Mouse (Mus musculus) stomach, embryonic 14.5 days (tissue): ENCODE data around the gene Ces1e. TPM values are rescaled to one million over a fixed set of nuclear protein-coding genes. Genes with fewer than 3 reads are reported as not detected.

Experiments
- ATAC-seq: fragments of 200-750 bp; cut with Nextera tagmentation; 2 replicates; pipeline ENCODE4 v1.8.0; 2017; ENCODE audit warnings: low read depth, moderate TSS enrichment; ENCODE audit not compliant: insufficient number of reproducible peaks, insufficient read depth, low FRiP score
- H3K27ac ChIP-seq: fragments of 300-500 bp; sonication (generic); 2 replicates; pipeline ENCODE4 v1.5.1; 2014; ENCODE audit warnings: mild to moderate bottlenecking, low read length, moderate library complexity, mixed read lengths
- H3K27me3 ChIP-seq: fragments of 300-500 bp; sonication (generic); 2 replicates; pipeline ENCODE4 v1.6.1; 2014; ENCODE audit warnings: low read length, control low read depth, mixed read lengths; ENCODE audit not compliant: control insufficient read depth, insufficient read depth
- H3K36me3 ChIP-seq: fragments of 300-500 bp; sonication (generic); 2 replicates; pipeline ENCODE4 v1.6.1; 2014; ENCODE audit warnings: mild to moderate bottlenecking, control low read depth, low read length, moderate library complexity, mixed read lengths; ENCODE audit not compliant: control insufficient read depth, insufficient read depth
- H3K4me1 ChIP-seq: fragments of 300-500 bp; sonication (generic); 2 replicates; pipeline ENCODE4 v1.6.1; 2014; ENCODE audit warnings: low read length, control low read depth, mixed read lengths; ENCODE audit not compliant: control insufficient read depth, insufficient read depth
- H3K4me2 ChIP-seq: fragments of 300-500 bp; sonication (generic); replicated peaks from 2 replicates; pipeline ENCODE4 v1.6.1; 2014; ENCODE audit warnings: low read depth, low read length, control low read depth
- H3K4me3 ChIP-seq: fragments of 300-500 bp; sonication (generic); 2 replicates; pipeline ENCODE4 v1.5.1; 2014; ENCODE audit warnings: low read depth, low read length, control low read depth
- H3K9ac ChIP-seq: fragments of 300-500 bp; sonication (generic); replicated peaks from 2 replicates; pipeline ENCODE4 v1.6.1; 2014; ENCODE audit warnings: low read depth, mild to moderate bottlenecking, control low read depth, low read length, moderate library complexity, mixed read lengths
- H3K9me3 ChIP-seq: fragments of 300-500 bp; sonication (generic); 2 replicates; pipeline ENCODE4 v1.6.1; 2016; ENCODE audit warnings: low read depth, low read length, control low read depth; ENCODE audit not compliant: control insufficient read depth
- WGBS: fragments of 180-500 bp; shearing (Covaris S2); extraction: QIAGEN DNeasy Blood & Tissue Kit; methylation state at CpG from one replicate; pipeline ENCODE4 v1.1.7; 2014; 5-methylcytosine and 5-hydroxymethylcytosine counted together
- polyA plus RNA-seq: library from polyadenylated mRNA; unstranded; fragments of >200 nt; fragmentation: Nextera tagmentation; extraction: Ambion mirVana; gene quantifications from 2 replicates; pipeline ENCODE4 v1.2.1, GENCODE M21; 2014

Ces1e gene
- 0.59 and 1.2 TPM in 2 replicates for polyA plus RNA-seq

DNA sequence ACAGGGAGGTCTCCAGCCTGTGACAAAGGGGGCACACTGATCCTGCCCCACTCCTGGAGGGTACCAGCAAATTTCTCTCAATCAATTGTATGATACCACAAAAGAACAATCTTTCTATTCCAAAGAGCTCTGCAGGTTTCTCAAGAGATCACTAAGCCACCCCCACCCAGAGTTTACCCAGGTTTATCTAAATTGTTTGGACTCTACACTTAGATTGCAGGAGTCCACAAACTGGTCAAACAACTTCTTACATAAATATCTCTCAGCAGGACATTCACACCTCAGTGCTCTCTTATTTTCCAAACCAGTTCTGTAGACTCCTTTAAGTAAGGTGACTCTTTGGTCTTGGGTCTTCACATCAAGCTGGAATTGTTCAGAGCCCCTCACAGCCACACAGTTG is at the start of gene Ces1e:
Ces1e (minus strand) TSS at position 174 of the 400 bp plus-strand sequence.
- H3K27me3 ChIP-seq = no peaks in the 10 kb centered on the region
- H3K9me3 ChIP-seq = no peaks in the 10 kb centered on the region
- H3K9ac ChIP-seq = no peak within 1 kb of the TSS
- H3K36me3 ChIP-seq = no peaks in the 10 kb centered on the region
- ATAC-seq = peak; percentile 82; the same call in 1 of the 2 replicates
- no peak within 1 kb of the TSS for H3K27ac ChIP-seq
- peak within 1 kb of the TSS; percentile 8; the same call in 1 of the 2 replicates for H3K4me2 ChIP-seq
- H3K4me1 ChIP-seq = no peaks in the 10 kb centered on the region
- no peak within 1 kb of the TSS for H3K4me3 ChIP-seq

DNA sequence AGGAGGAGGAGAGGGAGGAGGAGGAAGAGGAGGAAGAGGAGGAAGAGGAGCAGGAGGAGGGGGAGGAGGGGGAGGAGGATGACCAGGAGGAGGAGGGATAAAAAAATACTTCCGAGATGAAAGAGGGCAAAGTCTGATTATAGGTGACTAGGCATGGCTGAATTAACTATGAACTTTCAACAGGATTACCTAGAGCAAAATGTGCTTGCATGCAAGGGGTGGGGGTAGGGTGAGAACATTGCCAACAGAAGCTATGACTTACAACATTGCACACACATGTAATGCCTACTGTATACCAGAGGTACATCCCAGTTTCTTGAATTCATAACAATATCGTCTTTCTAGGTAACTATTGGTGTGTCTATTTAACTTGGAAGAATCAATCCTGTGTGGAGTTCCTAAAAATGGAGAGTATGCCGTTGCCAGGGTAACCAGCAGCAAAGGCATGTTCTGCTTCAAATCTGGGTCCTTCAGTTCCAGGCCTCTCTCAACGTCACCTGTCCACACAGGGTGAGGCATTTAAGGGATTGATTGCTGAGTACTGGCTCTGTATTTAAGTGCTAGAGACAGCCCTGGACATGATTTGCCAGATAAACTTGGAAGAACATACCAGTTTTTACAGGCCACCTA is 48.9 kb upstream of the Ces1e start:
- WGBS = 72% methylated on average over 4 of the region's 4 CpGs
- H3K36me3 ChIP-seq = no peaks in the 10 kb centered on the region
- H3K9me3 ChIP-seq = no peaks in the 10 kb centered on the region
- no peaks in the 10 kb centered on the region for H3K27me3 ChIP-seq
- ATAC-seq = no peak
- no peaks in the 10 kb centered on the region for H3K4me1 ChIP-seq
- H3K9ac ChIP-seq = no peak overlapping the region
- H3K27ac ChIP-seq = no peak overlapping the region
- no peak overlapping the region for H3K4me2 ChIP-seq
- no peak overlapping the region for H3K4me3 ChIP-seq

DNA sequence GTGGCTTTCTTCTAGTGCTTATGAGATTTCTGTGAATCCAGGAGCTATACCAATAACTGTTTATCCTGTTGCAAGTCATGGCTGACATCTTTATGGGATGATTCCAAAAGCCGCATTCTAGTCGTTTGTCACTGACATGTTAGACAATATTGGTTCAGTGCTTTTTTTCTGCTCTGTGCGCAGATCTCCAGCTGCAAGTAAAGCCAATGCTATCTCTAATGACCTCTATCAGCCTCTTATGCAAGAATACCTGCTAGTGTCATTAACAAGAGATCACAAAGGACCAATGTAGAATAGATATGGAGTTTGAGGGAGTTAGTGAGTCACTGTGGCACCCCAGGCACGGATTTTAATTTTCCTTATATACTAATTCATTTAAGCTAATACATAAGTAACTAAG is 45.2 kb upstream of the Ces1e start:
- Histone ChIP-seq H3K27me3 (no peaks in the 10 kb centered on the region), H3K9me3 (no peaks in the 10 kb centered on the region), H3K9ac (no peak overlapping the region), H3K4me2 (no peak overlapping the region), H3K36me3 (no peaks in the 10 kb centered on the region), H3K4me3 (no peak overlapping the region), H3K4me1 (no peaks in the 10 kb centered on the region), H3K27ac (no peak overlapping the region)
- no peak for ATAC-seq
- WGBS = 83% methylated on average over 4 of the region's 4 CpGs

DNA sequence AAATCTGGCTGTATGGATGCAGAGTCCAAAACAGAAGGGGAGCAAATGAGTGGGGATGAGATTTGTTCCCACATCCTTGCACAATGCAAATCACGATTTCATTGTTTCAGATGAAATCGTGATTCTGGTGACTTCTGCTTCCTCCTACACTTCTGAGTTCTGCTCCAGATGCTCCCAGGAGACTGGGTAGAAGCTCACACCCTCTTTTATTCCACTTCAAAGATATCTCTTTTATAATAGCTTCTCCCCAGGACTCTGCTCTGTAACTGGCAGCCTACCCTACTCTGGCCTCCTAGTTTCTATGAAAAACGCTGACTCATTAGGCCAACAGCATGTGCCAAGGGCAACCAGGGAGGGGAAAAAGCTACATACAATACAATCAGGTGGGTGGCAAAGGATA is 43.9 kb upstream of the Ces1e start:
- 90% methylated on average over 3 of the region's 3 CpGs for WGBS
- no peaks in the 10 kb centered on the region for H3K36me3 ChIP-seq

DNA sequence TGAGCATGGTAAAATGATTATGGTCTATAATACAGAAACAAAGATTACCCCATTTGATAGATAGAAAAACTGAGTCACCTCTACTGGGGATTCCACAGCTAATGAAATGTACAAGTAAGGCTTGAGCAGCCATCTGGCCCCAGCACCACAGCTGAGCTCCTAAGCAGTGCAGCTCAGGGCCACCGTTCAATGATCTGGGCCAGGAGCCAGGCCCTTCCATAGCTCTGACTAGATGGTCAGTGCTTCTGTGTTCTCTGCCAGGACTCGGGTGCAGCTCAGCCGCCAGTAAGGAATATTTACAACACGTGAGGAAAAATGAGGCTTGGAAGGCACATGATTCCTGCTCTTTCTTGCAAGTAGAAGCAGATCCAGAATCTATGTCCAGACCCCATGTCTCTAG is 43.3 kb upstream of the Ces1e start:
- Histone ChIP-seq H3K9ac (no peak overlapping the region), H3K9me3 (no peaks in the 10 kb centered on the region), H3K36me3 (no peaks in the 10 kb centered on the region), H3K27ac (no peak overlapping the region), H3K27me3 (no peaks in the 10 kb centered on the region), H3K4me3 (no peak overlapping the region), H3K4me2 (no peak overlapping the region), H3K4me1 (no peaks in the 10 kb centered on the region)
- no peak for ATAC-seq
- WGBS = 83% methylated on average over 4 of the region's 4 CpGs

More for the DNA sequence above, 43.9 kb upstream of the Ces1e start:
- no peak for ATAC-seq
- Histone ChIP-seq H3K9me3 (no peaks in the 10 kb centered on the region), H3K4me3 (no peak overlapping the region), H3K4me1 (no peaks in the 10 kb centered on the region), H3K4me2 (no peak overlapping the region), H3K27me3 (no peaks in the 10 kb centered on the region), H3K9ac (no peak overlapping the region), H3K27ac (no peak overlapping the region)

DNA sequence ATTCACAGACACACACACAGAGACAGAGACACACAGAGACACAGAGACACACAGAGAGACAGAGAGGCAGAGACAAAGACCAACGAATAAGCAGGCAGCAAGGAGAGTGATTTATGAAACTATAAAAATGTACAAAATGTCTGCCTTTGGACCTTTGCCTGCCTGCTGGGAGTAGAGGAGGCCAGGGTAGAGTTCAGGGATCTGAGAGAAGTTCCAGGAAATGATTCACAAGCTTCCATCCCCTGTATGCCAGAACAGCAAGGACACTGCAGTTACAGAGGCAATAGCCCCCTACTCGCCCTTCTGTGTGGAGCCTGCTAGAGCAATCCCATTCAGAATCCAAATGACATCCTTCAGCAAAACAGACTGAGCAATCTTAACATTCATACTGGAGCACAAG is 32.0 kb upstream of the Ces1e start:
- Histone ChIP-seq H3K27ac (no peak overlapping the region), H3K36me3 (no peaks in the 10 kb centered on the region), H3K27me3 (no peaks in the 10 kb centered on the region), H3K9me3 (no peaks in the 10 kb centered on the region), H3K4me3 (no peak overlapping the region), H3K4me2 (no peak overlapping the region), H3K4me1 (no peaks in the 10 kb centered on the region), H3K9ac (no peak overlapping the region)
- ATAC-seq = no peak
- 50% methylated on average over 2 of the region's 2 CpGs for WGBS

DNA sequence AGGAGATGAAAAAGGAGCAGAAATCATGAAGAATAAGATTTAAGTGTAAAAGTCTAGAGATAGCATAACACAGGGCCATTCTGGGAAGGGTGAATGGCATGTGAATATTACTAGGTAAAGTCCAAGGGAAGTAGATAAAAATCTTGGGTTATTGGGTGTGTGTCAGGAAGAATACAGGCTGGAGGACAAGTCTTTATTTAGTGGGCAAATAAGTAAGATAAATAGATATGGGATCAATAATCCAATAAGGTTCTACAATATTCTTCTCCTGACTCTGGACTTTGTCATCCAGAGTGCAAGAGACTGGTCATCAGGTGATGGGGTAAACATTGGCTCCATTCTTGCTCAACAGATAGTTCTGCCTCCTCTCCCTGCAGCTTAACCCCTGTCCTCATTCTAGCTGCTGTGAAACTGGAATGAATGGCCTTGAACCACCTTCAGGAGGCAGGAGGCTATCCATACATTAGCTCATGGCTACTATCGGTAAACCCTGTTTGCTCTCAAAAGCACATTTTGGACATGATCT is 23.0 kb upstream of the Ces1e start:
- Histone ChIP-seq H3K9ac (no peak overlapping the region), H3K27ac (no peak overlapping the region), H3K4me2 (no peak overlapping the region), H3K4me3 (no peak overlapping the region), H3K4me1 (no peaks in the 10 kb centered on the region), H3K9me3 (no peaks in the 10 kb centered on the region), H3K36me3 (no peaks in the 10 kb centered on the region), H3K27me3 (no peaks in the 10 kb centered on the region)
- no peak for ATAC-seq
- 86% methylated on average over 1 of the region's 1 CpGs for WGBS

DNA sequence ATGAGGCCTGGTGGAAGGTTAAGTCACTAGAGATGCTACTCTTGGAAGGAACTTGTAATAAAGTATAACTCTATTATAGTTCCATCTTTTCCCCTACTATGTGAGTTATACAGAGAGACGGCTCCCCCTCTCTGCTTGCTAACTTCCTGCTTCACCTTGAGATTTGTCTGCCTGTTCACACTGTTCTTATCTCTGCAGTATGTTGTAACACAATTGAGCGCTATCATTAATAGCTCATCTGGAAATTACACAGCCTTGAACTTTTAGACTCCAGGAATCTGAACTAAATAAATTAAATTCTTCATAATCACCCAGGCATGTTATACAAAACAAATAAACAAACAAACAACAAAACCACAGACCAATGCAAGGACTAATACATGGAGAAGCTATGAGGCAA is 16.6 kb upstream of the Ces1e start:
- Histone ChIP-seq H3K9me3 (no peaks in the 10 kb centered on the region), H3K4me3 (no peak overlapping the region), H3K4me2 (no peak overlapping the region), H3K4me1 (no peaks in the 10 kb centered on the region), H3K9ac (no peak overlapping the region), H3K27me3 (no peaks in the 10 kb centered on the region), H3K27ac (no peak overlapping the region), H3K36me3 (no peaks in the 10 kb centered on the region)
- 86% methylated on average over 2 of the region's 2 CpGs for WGBS
- no peak for ATAC-seq

DNA sequence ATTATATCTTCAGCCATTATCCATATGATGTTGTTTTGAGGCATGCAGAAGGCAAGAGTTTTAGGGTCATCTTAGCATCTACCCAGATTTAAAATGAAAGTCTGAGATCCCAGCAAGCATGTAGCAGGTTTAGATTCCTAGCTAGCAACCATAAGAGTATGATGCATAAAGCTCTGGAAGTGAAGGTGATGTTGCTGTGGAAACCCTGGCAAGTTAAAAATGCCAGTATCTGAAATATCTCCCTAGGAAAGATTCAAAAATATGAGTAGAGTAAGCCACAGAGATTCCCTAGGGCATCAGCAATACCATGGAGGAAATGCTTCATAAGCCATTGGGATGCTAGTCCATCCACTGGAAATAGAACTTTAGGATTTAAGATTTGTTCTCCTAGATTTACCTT is 10.5 kb upstream of the Ces1e start:
- no peak overlapping the region for H3K9ac ChIP-seq
- no peak for ATAC-seq
- H3K36me3 ChIP-seq = no peaks in the 10 kb centered on the region
- no peak overlapping the region for H3K4me3 ChIP-seq
- H3K4me2 ChIP-seq = no peak overlapping the region
- no peak overlapping the region for H3K27ac ChIP-seq
- no peaks in the 10 kb centered on the region for H3K27me3 ChIP-seq
- no peaks in the 10 kb centered on the region for H3K9me3 ChIP-seq
- no peaks in the 10 kb centered on the region for H3K4me1 ChIP-seq
